Mouse (Mus musculus) layer of hippocampus, adult 11-12 months (tissue): ENCODE results near the gene Dysf.

Experiments used
- DNase-seq: peaks from one replicate; pipeline ENCODE4 v3.0.0; 2022; ENCODE audit warnings: low spot score

Dysf gene

DNA sequence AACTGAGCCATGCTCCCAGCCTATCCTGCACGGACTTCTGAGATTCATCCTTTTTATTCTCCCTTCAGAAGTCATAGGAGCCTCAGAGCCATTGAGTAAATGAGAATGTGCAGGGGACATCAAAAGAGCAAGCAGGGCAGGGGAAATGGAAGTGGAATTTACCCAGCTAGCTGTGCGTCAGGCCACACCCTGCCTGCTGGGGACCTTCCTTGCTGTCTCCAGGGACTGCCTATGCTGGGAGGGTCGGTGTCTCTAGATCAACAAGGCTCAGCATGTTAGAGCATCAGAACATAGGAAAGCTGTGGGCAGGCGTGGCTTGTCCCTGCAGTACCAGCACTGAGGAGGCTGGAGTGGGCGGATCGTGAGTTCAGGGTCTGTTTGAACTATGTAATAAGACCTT is 42.6 kb downstream of the Dysf start:
- no peak for DNase-seq

DNA sequence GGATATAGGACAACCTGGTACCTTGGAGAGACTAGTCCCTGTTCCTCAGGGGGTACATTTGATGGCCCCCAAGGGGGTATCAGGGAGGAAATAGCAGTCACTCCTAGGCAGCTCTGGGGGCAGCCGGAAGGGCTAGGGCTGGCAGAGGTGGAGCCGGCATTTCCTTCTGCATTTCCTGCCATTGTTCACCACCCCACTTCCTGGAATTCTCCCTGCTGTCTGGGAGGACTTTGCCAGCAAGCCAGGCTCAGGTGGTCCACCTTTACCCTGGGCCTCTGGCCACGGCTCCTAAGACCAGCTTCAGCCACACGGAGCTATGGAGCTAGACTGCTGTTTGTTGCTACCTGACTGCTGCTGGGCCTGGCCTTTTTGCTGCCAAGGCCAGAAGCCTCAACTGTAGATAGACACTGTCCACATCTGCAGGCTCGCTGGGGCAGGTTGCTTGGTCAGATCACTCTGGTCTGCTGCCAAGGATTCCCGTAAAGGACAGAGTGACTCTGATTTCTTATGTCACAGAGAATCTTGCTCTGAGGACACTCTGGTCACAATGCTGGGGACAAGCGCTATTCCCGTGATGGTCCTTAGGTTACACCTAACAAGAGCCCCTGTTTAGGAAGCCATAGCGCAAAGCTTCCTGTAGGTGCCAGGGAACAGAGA is 45.6 kb downstream of the Dysf start:
- DNase-seq: no peak

DNA sequence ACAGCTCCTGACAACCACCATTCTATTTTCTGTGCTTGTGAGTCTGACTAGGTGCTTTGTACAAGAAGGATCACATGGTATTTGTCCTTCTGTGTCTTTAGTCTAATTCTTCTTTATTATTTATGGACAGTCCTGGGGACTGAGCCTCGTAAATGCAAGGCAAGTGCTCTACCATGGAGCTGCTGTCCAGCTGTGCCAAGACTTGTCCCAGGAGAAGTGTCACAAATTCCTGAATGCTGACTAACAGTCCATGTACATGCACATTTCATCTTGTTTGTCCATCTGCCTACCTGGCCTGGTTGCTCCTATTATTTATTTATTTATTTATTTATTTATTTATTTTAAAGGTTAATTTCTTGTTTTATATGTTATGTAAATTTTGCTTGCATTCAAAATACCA is 47.2 kb downstream of the Dysf start:
- no peak for DNase-seq

DNA sequence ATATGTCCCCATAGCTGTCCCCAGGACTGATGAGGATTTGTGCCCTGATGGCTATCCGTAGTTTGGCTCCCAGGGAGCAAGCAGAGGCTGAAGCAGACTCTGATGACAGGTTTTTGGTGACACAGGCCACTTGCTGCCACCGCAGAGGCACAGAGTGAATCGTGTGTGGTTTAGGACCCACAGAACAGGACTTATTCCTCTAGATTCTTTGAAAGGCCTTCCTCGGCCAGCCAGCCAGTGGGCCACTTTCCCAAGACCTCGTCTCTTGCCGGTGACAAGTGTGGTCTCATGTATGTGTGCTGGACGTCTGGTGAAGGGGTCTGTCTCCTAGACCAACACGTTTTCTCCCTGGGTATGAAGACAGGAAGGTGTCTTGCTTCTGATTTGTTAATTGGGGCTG is 48.8 kb downstream of the Dysf start:
- DNase-seq: no peak

DNA sequence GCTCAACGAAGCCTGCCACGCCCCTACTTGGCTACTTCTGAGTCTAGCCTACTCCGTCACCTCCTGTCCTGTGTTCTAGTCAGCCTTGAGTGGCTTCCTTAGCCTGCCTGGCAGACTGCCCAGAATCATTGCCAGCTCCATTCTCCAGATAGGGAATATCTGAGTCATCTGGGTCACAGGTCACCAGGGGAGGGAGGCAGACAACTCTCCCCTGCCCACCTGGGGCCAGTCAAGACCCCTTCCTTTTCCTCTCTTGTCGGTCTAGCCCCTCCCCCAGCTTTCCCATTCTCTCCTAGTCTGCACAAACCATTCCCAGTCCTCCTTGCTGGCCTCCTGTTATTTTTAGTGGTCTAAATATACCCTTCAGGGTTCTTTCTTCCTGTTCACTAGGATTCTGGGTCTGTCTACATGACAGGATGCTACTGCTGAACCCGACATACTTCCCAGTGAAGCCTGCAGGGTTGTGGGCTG is 50.3 kb downstream of the Dysf start:
- DNase-seq: no peak

DNA sequence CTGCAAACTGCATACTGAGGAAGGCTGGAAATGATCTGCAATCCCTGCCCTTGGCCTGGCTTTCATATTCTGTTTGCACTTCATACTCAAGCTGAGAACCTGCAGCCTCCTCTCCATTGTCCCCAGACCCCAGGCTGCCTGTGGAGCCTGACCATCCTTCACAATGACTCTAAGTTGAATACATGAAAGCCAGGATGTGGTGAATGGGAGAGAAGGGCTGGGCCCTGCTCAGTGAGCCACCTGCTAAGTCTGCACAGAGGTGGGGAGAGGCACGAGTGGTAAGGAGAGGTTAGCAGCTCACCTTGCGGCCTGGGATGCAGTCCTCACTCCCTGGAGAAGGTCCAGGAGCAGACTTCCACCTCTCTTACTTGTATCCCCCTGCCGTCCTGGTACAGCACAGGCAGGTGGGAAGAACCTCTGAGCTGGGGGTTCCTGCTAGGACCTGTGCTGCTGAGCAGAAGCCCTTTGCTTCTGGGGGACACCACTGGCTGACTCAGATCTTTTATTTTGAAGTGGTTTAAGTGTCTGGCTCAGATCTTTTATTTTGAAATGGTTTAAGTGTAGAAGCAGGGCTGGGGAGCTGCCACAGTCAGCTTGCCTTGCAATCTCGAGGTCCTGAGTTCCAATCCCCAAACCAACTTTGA is 51.5 kb downstream of the Dysf start:
- no peak for DNase-seq

DNA sequence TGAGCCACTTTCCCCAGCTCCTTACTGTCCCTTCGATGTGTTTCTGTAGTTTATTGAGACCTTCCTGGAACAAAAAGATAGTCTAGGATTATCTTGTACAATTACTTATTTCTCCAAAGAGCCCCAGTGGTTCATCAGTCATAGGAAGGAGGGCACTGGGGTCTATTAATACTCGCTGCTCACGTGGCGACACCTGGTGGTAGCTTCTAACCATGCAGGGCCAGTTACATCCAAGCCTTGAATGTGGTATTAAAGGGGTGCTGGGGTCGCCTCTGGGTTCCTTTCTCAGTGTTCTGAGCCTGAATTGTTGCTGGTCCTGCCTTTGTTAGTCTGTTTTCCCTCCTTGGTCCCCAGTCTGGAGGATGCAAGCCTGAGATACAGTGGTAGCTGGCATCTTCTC is 52.9 kb downstream of the Dysf start:
- DNase-seq: peak; percentile 61

DNA sequence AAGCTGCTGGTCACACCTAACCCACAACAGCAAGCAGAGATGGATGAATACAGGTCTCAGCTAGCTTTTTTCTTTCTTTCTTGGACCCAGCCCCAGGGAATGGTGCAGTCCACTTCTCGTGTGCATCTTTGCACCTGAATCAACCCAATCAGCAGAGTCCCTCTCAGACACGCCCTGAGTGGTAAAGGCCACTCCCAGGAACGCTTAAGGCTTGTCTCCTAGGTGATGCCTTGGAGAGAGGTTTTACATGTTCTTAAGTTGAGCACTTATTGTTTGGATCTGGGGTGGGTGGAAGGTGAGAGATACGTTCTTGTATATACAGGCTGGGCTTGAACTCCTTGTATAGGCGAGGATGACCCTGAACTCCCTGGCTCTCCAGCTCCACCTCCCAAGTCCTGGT is 54.2 kb downstream of the Dysf start:
- DNase-seq: no peak

DNA sequence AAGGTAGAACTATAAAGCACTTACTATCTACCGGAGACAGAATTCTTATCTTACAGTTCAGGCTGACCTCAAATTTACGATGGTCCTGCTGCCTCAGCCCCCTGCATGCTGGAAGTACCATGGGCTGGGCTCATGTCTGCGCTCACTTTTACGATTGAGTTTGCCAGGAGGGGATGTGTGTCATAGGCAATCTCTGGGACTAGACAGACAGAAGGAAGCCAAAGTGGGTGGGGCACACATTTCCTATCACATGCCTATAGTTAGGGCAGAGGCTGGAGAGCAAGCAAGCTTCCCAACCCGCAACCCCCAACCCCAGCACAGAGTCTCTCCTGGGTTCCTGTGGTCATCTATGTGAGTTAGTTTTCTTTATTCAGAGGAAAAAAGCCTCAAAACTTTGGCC is 59.8 kb downstream of the Dysf start:
- no peak for DNase-seq

DNA sequence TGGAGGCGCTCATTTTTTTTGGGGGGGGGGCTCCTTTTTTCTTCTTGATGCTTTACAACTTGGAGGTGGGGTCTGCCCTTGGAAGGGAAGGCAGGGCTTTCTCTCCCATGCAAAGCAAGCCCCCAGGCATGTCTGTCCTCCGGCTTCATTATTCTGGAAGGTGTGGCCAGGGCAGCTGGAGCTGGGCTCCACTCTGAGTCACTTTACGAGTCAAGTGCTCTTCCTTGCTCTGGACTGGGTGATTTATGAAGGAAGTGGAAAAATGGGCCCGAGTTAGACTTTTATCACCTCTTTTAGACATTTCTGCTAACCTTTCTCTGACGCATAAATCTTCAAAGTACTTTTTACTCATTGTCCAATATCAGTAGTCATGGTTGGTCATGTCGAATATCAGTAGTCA is 61.9 kb downstream of the Dysf start:
- DNase-seq: no peak

DNA sequence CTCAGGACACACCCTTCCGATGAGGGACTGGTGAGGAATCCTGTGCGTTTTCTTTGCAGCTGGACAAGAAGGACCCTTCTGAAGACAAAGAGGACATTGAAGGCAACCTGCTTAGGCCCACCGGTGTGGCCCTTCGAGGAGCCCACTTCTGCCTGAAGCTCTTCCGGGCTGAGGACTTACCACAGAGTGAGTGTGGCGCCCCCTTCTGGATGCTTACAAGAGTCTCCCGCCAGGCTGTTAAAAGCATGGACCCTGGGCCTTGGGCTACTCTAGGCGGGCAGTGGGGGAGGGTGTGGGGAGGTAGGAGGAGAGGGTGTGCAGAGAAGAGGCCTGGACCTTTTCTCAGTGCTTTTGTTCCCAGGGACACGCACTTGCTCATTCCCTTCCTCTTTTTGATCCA is 64.2 kb downstream of the Dysf start:
- no peak for DNase-seq

DNA sequence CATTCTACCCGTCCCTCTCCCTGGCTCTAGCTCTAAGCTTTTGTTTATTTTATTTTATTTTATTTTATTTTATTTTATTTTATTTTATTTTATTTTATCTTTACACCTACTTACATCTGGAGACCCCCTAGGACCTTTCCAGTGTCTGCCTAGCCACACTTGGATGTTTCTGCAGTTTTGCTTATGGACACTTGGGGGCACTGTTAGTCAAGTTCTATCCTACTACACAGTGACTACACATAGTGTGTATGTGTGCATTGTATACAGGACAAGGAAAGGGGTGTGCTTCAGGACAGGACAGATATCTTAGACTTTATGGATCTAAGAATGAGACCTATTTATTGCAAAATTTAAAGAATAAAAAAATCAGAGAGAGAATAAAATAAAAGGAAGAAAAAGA is 69.8 kb downstream of the Dysf start:
- DNase-seq: no peak

DNA sequence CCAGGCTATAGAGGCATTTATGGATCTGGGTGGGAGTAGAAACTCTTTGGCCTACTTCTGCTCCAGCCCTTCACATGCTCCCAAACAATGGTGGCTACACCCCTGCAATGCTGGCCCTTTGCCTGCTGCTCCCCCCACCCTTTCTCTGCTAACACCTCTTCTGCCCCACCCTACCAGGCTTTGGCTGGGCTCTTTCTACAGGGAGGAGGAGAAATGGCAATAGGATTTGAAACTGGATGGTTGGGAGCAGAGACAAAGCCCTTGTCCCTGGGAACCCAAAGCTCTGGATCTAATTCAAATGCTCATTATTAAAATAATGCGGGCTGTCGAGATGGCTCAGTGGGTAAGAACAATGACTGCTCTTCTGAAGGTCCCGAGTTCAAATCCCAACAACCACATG is 72.2 kb downstream of the Dysf start:
- DNase-seq: no peak

DNA sequence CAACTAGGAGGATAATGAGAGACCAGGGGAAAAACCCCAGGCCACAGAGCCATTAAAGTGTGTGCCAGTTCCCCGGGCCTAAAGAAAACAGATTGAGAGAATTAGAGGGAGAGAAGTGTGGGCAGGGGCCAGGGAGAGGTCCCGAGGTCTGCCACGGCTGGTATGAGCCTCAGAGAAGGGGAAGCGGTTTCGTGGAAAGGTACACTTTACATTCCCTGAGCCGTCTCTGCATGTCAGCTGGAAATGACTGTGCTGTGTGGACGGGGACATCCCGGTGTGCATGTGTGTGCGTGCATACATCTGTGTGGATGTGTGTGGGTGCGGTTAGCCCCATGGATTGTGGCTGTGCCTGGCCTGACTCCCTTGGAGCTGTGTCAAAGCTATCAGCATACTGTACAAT is 76.4 kb downstream of the Dysf start:
- DNase-seq: no peak

DNA sequence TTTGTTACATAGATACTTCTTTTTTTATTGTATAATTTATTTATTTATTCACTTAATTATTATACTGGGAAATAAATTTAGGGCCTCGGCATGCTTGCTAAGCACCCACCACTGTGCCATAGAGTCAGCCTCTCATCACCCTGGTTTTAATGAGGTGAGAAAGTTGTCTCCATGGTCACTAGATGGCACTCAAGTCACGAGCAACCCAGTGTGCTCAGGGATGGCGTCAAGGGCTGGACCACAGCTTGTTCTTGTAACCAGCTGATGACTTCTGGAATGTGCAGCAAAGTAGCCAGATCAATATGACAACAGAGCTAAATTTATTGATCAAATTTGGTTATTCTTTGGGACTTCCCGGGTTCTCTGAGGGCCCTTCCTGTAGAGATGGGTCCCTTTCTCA is 85.1 kb downstream of the Dysf start:
- DNase-seq: peak; percentile 52

DNA sequence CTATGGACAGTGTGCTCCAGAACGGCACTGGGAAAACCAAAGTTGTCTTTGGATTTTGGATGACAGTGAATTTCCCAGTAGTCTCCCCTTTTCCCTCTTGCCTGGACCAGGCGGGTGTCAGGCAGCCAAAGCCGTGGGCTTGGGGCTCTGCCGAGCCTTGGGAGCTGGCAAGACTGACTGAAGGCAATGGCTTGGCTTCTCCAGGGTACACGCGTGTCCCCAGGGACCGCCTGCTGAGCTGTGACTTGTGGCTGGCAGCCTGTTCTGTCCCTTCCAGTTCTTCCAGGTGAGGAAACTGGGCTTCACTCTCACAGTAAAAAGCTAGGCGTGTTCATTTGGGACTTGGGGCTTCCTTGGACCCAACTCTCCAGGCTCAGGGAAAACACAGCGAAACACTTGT is 86.1 kb downstream of the Dysf start:
- no peak for DNase-seq

DNA sequence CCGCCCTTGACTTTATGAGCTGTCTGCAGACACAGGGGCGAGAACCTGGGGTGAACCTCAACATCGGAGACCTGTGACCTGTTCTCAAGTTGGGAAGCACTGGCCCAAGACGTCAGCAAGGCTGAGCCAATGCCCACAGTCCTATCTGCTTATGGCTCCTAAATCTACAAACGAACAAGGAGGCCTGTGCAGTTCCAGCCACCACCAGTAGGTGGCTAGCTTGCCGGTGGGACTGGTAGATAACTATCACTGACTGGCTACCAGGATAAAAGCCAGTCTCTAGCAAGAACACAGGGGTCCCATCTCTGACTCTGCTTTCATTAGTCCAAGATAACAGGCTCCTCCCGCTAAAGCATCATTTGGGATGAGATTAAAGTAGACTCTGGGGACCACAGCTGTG is 86.6 kb downstream of the Dysf start:
- DNase-seq: peak; percentile 86

DNA sequence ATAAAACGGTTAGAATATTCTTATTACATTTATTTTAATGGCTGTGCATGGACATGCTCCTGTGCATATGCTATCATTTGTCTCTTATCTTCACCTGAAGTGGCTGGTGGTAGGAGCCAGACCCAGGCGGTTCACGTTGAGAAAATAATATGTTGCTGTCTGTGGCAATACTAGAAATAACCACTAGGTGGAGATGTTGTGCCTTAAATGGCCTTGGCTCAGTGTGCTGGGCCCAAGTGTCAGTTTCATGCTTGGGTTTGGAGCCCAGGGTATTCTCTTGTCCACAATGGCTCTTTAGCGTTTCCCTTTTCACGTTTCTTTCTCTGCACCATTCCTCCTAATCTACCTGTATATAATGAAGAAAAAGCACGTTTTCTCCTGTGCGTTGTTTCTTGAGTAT is 87.5 kb downstream of the Dysf start:
- DNase-seq: peak; percentile 82

DNA sequence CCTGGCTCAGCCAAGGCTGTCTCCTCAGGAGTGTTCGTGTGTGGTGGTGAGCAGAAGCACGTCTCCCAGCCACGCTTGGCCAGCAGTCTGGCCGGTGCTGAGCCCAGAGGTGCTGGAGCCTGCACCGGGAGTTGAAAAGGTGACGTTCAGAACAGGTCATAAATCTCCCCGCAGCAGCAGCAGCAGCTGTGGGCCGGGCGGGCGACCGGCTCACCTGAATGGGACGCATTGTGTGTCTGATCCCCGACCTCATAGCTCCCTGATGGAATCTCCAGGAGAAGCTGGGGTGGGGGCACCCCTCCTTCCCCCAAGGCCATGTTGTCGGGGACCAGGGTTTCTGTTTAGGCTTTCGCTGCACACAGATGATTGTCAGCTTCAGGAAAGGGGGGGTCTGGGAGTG is 93.6 kb downstream of the Dysf start:
- DNase-seq: no peak

DNA sequence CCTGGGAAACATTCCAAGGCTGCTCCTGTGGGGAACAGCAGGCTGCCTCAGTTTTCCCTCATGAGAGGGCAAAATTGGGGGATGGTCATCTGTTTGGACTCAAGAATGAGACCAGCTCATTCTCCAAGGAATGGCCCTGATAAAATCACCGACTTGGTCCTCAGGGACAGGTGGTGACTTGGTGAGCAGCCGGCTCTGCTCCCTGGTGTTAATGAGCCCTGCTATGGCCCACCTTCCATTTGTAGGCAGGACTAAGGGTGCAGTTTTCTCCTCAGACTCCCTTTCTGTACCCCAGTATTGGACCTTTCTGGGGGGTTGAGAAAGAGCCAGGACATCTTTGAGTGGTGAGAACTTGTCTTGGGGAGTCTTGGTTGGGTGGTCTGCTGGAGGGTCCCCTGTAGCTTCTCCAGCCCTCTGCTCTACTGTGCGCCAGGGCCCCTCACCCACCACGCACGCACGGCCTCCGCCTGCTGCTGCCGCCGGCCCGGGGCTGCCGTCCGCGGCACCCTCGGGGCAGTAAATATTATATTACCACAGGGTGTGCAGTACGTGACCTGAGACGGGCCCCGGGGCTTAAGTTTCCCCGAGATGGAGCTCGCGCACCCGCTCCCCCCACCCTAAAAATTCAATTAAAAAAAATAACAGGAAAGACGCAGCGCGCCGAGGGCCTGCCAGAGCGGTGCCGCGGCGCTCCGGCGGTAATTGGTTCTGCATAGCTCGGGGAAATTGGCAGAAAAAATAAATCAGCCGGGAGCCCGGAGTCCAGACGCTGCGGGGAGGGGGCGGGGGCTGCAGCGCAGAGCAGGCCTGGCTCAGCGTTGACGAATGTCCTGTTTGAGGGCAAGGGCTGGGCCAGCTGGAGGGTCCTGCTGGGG is 97.0 kb downstream of the Dysf start:
- peak; percentile 35 for DNase-seq

DNA sequence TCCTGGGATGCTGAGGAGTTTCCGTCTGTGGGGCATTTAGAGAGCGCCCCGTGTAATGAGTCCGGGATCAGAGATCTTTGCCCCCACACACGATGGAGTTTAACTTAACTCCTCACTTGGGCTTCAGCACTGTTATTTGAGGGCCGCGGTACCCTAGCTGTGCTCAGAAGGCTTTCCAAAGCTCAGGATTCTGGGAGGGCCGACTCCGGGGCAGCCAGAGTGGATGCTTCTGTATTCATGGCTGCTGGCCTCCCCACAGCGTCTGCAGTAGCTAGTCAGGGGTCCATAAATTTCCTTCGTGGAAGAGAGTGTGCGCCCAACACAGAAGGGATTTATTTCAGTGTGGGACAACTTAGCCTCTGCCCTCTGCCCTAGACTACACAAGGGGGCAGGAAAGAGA is 97.7 kb downstream of the Dysf start:
- DNase-seq: no peak

DNA sequence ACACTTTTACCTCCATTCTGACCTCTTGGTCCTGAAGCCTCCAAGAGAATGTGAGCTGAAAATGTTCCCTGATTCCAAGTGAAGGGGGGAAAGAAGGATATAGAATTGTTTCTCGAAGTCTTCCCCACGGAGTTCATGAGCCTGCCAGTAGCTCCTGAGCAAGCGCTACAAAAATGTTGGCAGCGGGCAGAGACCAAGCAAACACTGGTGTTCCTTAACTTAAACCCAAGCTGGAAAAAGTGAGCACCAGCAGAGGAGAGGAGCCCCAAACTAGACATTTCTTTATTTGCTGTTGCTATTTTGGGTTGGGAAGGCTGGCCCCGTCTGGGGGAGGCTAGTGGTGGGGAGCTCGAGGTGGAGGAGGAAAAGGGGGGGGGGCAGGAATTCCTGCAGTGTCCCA is 102.0 kb downstream of the Dysf start:
- no peak for DNase-seq

DNA sequence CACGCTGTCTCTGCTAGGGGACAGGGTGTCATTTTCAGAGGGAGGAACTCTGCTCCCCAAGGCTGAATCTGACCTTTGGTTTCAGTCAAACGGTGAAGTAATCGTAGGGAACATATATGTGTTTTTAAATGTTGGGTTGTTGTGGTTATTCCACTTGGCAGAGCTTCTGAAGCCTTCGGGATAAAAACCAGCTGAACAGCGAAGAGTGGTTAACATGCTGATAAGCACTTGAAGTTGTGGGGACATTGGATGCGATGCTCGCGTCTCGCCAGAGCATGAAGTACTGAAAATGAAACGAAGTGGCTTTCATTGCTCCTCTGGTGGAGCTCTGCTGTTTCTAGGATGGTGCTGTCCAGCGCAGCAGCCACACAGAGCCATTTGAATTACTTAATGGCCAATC is 102.7 kb downstream of the Dysf start:
- no peak for DNase-seq
